Mouse (Mus musculus): Measurements from ENCODE around the gene Gm826.

DNA sequence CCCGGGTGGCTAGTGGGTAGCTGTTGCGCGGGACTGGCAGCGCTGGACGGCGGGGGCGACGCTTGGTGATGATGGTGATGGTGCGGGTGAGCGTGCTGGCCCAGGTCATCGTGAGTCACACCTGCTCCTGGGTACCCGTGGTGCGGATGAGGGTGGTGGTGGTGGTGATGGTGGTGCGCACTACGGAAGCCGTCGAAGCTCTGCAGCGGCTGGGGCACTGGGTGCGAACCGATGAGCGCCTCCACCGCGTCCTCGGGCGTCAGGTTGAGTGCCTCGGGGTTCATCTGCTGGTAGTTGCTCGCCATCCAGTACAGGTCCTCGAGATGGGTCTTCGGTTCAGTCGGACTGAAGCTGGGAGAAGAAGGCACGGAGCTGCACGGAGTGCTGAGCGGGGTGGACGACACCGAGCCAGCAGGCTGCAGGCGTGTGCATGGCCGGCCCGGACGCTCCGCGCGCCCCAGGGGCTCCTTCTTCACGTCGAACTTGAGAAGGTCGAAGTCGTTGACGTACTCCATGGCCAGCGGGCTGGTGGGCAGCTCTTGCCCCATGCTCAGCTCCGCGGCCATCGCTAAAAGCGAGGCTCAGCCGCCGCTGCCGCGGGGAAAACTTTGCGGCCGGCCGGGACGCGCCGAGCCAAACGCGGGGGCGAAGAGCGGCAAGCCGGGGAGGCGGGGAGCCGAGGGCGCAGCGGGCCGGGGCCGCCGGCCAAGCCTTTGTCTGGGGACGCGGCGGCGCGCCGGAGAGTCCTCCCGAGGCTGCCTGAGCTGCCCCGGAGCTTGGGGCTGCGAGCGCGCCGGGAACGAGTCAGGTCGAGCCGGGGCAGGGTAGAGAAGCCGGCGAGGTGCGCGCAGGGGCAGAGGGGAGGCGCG is 32.4 kb upstream of the Gm826 start:
- TF ChIP-seq CTCF (IDR thresholded peaks at IDR 0.05; ENCODE audit: insufficient read depth, low read length) = no peak
- TF ChIP-seq POLR2A (IDR thresholded peaks at IDR 0.05; ENCODE audit: borderline replicate concordance, extremely low read depth, low read depth, low read length) = no peak
